Mouse (Mus musculus) brain, embryonic 14.5 days (tissue): ENCODE data around the gene Rcn1.

ENCODE experiments used
- CTCF ChIP-seq: fragments of 200-500 bp; IDR thresholded peaks from 2 replicates; pipeline ENCODE4 v1.5.1; 2012; ENCODE audit warnings: inconsistent platforms, mild to moderate bottlenecking, moderate library complexity, borderline replicate concordance; ENCODE audit not compliant: insufficient read depth, insufficient read length; ENCODE audit errors: extremely low read depth
- POLR2A ChIP-seq: fragments of 200-500 bp; IDR thresholded peaks from 2 replicates; pipeline ENCODE4 v1.6.1; 2012; ENCODE audit warnings: mild to moderate bottlenecking, inconsistent platforms, borderline replicate concordance; ENCODE audit not compliant: poor library complexity, insufficient read depth, insufficient read length, severe bottlenecking; ENCODE audit errors: extremely low read depth

DNA sequence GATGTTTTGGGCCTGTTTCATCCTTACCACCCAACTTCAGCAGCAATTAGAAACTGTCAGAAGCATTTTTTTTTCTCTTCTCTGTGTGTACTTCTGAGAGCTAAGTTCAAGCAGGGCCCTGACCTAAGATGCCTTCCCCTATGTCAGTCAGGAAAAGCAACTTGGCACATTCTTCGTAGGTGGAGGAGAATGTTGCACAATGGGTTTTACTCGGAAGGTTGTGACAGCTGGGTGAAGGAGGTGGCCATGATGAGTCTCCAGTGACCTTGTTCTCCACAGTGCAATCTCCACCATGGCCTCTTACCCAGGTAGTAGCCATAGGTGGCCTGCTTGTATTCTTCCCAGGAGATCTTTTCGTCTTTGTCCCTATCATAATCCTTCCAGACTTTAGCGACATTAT lies 4.7 kb downstream of the Rcn1 start:
- TF ChIP-seq CTCF (no peak), POLR2A (no peak)
